Mouse (Mus musculus) liver, embryonic 14.5 days (tissue): ENCODE results near the gene Scrn3.

ENCODE experiments used
- CTCF ChIP-seq: IDR thresholded peaks from 2 replicates; pipeline ENCODE4 v1.5.1; 2016; ENCODE audit warnings: antibody characterized with exemption, low read depth, control low read depth
- EP300 ChIP-seq: IDR thresholded peaks from 2 replicates; pipeline ENCODE4 v1.6.1; 2016; ENCODE audit warnings: antibody characterized with exemption, low read depth

- TF ChIP-seq CTCF (no peak), EP300 (no peak)
Measured at GRCm38 (mm10) chr2:73348221-73348620, 35.8 kb downstream of the Scrn3 start.
